Mouse (Mus musculus) kidney, adult 2 months (tissue): ENCODE measurements around the gene Shkbp1. TPM values are rescaled to one million over a fixed set of nuclear protein-coding genes. Genes with fewer than 3 reads are reported as not detected.

ENCODE experiments used
- DNase-seq: peaks from one replicate; pipeline ENCODE4 v3.0.0; 2021
- H3K27ac ChIP-seq: fragments of 200-500 bp; 2 replicates; pipeline ENCODE4 v1.5.1; 2012; ENCODE audit warnings: low read depth, low read length, control low read depth, inconsistent platforms; ENCODE audit not compliant: insufficient read depth
- H3K27me3 ChIP-seq: fragments of 200-500 bp; replicated peaks from 2 replicates; pipeline ENCODE4 v1.6.1; 2012; ENCODE audit warnings: mild to moderate bottlenecking, moderate library complexity, low read length, inconsistent platforms; ENCODE audit not compliant: control insufficient read depth, insufficient read depth
- H3K36me3 ChIP-seq: fragments of 200-500 bp; 2 replicates; pipeline ENCODE4 v1.6.1; 2012; ENCODE audit warnings: mild to moderate bottlenecking, moderate library complexity, low read length, inconsistent platforms; ENCODE audit not compliant: control insufficient read depth, insufficient read depth
- H3K4me1 ChIP-seq: fragments of 200-500 bp; 2 replicates; pipeline ENCODE4 v1.6.1; 2011; ENCODE audit warnings: low read length; ENCODE audit not compliant: control insufficient read depth, insufficient read depth
- H3K4me3 ChIP-seq: fragments of 200-500 bp; 2 replicates; pipeline ENCODE4 v1.5.1; 2011; ENCODE audit warnings: mild to moderate bottlenecking, low read depth, low read length, control low read depth; ENCODE audit not compliant: insufficient read depth
- CTCF ChIP-seq: fragments of 200-500 bp; conservative IDR thresholded peaks from 2 replicates; pipeline ENCODE4 v1.5.1; 2011; ENCODE audit warnings: low read depth, mild to moderate bottlenecking, control low read depth, low read length, moderate library complexity, mixed read lengths; ENCODE audit not compliant: insufficient read depth, insufficient read length
- POLR2A ChIP-seq: fragments of 200-500 bp; IDR thresholded peaks from one replicate; pipeline ENCODE4 v1.6.1; 2011; ENCODE audit warnings: low read depth, low read length, control low read depth
- WGBS: fragments of 180-500 bp; shearing (Covaris S2); methylation state at CpG from one replicate; pipeline ENCODE4 v1.1.7; 2018; 5-methylcytosine and 5-hydroxymethylcytosine counted together
- polyA plus RNA-seq: library from polyadenylated mRNA; depleted of rRNA; stranded (reverse); fragments of >200 nt; gene quantifications from 2 replicates; pipeline ENCODE4 v1.2.3, GENCODE M21; 2012

The Shkbp1 gene
- polyA plus RNA-seq, 1 experiment, result 39.2 TPM

- H3K4me3 ChIP-seq, result no peak overlapping the region
- no peak for DNase-seq
- no peak overlapping the region for H3K27ac ChIP-seq
- 1% methylated on average over 22 of the region's 22 CpGs for WGBS
- H3K4me1 ChIP-seq, result no peaks in the 10 kb centered on the region
- no peaks in the 10 kb centered on the region for H3K36me3 ChIP-seq
- H3K27me3 ChIP-seq, result no peaks in the 10 kb centered on the region
- no peak for TF ChIP-seq POLR2A
- no peak for TF ChIP-seq CTCF
These were observed 39.8 kb upstream of the Shkbp1 start for GRCm38 (mm10) chr7:27395521-27396183.

- Histone ChIP-seq H3K27ac (no peak overlapping the region), H3K4me3 (no peak overlapping the region), H3K27me3 (no peaks in the 10 kb centered on the region), H3K4me1 (no peaks in the 10 kb centered on the region), H3K36me3 (no peaks in the 10 kb centered on the region)
- no peak for DNase-seq
- TF ChIP-seq POLR2A (no peak), CTCF (no peak)
- WGBS, result 38% methylated on average over 16 of the region's 16 CpGs
These were observed 35.6 kb upstream of the Shkbp1 start for GRCm38 (mm10) chr7:27391416-27391815.

- TF ChIP-seq CTCF, result no peak
- no peak for TF ChIP-seq POLR2A
- no peak for DNase-seq
- H3K4me3 ChIP-seq, result no peak overlapping the region
- H3K27ac ChIP-seq, result no peak overlapping the region
- 58% methylated on average over 6 of the region's 6 CpGs for WGBS
- no peaks in the 10 kb centered on the region for H3K36me3 ChIP-seq
- no peaks in the 10 kb centered on the region for H3K4me1 ChIP-seq
- H3K27me3 ChIP-seq, result no peaks in the 10 kb centered on the region
These were observed 33.4 kb upstream of the Shkbp1 start for GRCm38 (mm10) chr7:27389213-27389612.

- Histone ChIP-seq H3K4me1 (no peaks in the 10 kb centered on the region), H3K4me3 (no peak overlapping the region), H3K27me3 (no peaks in the 10 kb centered on the region), H3K36me3 (no peaks in the 10 kb centered on the region), H3K27ac (no peak overlapping the region)
- peak; percentile 53 for DNase-seq
- TF ChIP-seq POLR2A (no peak), CTCF (peak; percentile 74)
- WGBS, result 36% methylated on average over 4 of the region's 4 CpGs
These were observed 28.9 kb upstream of the Shkbp1 start for GRCm38 (mm10) chr7:27384731-27385130.

- Histone ChIP-seq H3K27me3 (no peaks in the 10 kb centered on the region), H3K4me1 (no peaks in the 10 kb centered on the region), H3K36me3 (no peaks in the 10 kb centered on the region), H3K27ac (no peak overlapping the region), H3K4me3 (no peak overlapping the region)
- no peak for DNase-seq
- WGBS, result 84% methylated on average over 5 of the region's 5 CpGs
- TF ChIP-seq CTCF, result no peak
- TF ChIP-seq POLR2A, result no peak
These were observed 28.3 kb upstream of the Shkbp1 start for GRCm38 (mm10) chr7:27384134-27384533.

GRCm38 (mm10) chr7:27383233-27383632, 27.4 kb upstream of the Shkbp1 start:
- H3K27ac ChIP-seq, result no peak overlapping the region
- no peaks in the 10 kb centered on the region for H3K36me3 ChIP-seq
- 94% methylated on average over 1 of the region's 1 CpGs for WGBS
- H3K27me3 ChIP-seq, result no peaks in the 10 kb centered on the region
- TF ChIP-seq POLR2A, result no peak
- no peak for TF ChIP-seq CTCF
- H3K4me1 ChIP-seq, result no peaks in the 10 kb centered on the region
- no peak for DNase-seq
- H3K4me3 ChIP-seq, result no peak overlapping the region

GRCm38 (mm10) chr7:27381560-27381959, 25.7 kb upstream of the Shkbp1 start:
- no peak for DNase-seq
- TF ChIP-seq POLR2A (no peak), CTCF (no peak)
- H3K27me3 ChIP-seq, result no peaks in the 10 kb centered on the region
- H3K4me3 ChIP-seq, result no peak overlapping the region
- 57% methylated on average over 4 of the region's 4 CpGs for WGBS
- no peaks in the 10 kb centered on the region for H3K4me1 ChIP-seq
- no peak overlapping the region for H3K27ac ChIP-seq
- no peaks in the 10 kb centered on the region for H3K36me3 ChIP-seq
